Mouse (Mus musculus) liver, embryonic 14 days (tissue): ENCODE results near the gene Gm3182. TPM values are rescaled to one million over a fixed set of nuclear protein-coding genes. Genes with fewer than 3 reads are reported as not detected.

Experiments
- polyA plus RNA-seq: library from polyadenylated mRNA; depleted of rRNA; stranded (reverse); fragments of >200 nt; gene quantifications from 2 replicates; pipeline ENCODE4 v1.2.3, GENCODE M21; 2012; rRNA removed

The Gm3182 gene
- polyA plus RNA-seq: not detected in 2 replicates

GRCm38 (mm10) chr14:4481445-4481844 is at the start of gene Gm3182:
Gm3182 (plus strand) TSS chr14:4481745.

Other genes starting within 250 kb of the Gm3182 start
- gene Gm3138, start 232.1 kb upstream of the Gm3182 start, polyA plus RNA-seq: not detected in 2 replicates
- gene Gm3149, start 164.5 kb upstream of the Gm3182 start, polyA plus RNA-seq: not detected in 2 replicates
- gene 2610042L04Rik, start 147.0 kb upstream of the Gm3182 start, polyA plus RNA-seq: not detected in 2 replicates
- gene Gm3159, start 84.2 kb upstream of the Gm3182 start, polyA plus RNA-seq: not detected in 2 replicates
- not detected in 2 replicates for gene Gm3164, start 66.3 kb upstream of the Gm3182 start, polyA plus RNA-seq
- not detected in 2 replicates for gene Gm3173, start 50.8 kb upstream of the Gm3182 start, polyA plus RNA-seq
- gene Gm3047, start 73.7 kb downstream of the Gm3182 start, polyA plus RNA-seq: not detected in 2 replicates
- not detected in 2 replicates for gene Gm8159, start 150.6 kb downstream of the Gm3182 start, polyA plus RNA-seq
- gene Gm3239, start 182.4 kb downstream of the Gm3182 start, polyA plus RNA-seq: not detected in 2 replicates
- not detected in 2 replicates for gene Gm7876, start 227.5 kb downstream of the Gm3182 start, polyA plus RNA-seq
- not detected in 2 replicates for gene Gm3252, start 245.0 kb downstream of the Gm3182 start, polyA plus RNA-seq